Mouse (Mus musculus) c-Kit-negative CD71-positive TER-119-positive erythroid progenitor cells, embryonic 14.5 days (primary cell): ENCODE results near the gene Prkn.
A peak's percentile ranks its signal among the peaks of the same experiment; 100 is the strongest.

Source experiments
- DNase-seq: peaks from one replicate; pipeline ENCODE4 v3.0.0-alpha.2; 2013; ENCODE audit warnings: low read depth, low spot score

The Prkn gene

DNA sequence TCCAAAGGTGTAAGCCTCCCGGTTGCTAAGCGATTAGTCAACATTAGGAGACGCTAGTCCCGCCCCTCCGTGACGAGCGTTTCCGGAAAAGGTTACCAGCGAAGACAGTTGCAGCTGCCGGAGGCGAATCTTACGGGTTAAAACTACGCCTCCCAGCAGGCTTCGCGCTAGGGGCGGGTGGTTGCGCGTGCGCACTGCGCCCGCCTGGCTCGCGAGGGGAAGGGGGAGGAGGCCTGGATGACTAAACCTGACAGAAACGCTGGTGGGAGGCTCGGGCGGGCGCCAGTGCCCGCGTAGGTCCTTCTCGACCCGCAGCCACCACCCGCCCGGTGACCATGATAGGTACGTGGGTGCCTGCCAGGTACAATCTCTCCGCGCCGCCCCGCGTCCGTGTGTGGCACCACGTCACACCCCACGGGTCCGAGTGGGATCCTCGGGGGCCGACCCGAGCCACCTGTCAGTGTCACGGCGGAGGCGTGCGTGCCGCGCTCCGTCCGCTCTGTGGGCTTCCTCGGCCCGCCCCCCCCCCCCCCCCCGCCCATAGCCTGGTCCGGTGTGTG lies at the start of gene Prkn, which contains the start of gene Pacrg:
Prkn (plus strand) TSS at position 237 of the 560 bp plus-strand sequence.
Pacrg (minus strand) TSS at position 164 of the 560 bp plus-strand sequence.
- DNase-seq: peak; percentile 72

DNA sequence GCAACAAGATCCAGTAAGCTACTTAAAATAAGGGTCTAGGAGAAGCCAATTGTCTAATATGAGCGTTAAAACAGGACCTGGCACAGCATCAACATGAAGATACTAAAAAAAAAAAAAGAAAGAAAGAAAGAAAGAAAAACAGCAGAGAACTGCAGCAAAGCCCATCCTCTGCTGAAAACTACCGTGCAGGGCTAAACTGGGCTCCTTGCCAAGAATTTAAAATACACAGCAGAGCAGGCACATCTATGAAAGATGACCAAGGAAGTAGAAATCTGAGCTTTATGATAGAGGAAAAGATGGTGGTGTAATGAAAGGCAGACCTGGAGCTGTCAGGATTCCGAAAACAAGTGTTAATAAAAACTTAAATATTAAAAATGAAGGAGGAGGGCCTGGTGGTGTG lies 48.5 kb upstream of the Prkn start:
- no peak for DNase-seq

DNA sequence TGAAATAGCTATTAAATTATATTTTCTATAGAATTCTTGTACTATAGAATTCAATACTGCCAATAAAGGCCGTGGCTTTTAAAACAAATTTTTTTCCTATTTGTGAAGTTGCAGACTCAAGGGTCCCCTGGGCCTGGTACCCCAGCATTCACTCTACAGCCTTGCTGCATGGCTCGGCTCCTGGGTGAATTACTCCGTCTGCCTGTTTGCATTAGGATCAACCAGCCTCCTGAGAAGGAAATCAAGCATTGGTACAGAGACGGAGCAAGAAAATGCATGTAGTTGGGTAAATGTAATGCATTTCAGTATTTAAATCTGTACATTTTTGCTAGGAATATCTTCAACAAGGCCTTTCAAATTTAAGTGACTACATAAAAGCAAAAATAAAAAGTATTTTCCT lies 33.5 kb upstream of the Prkn start:
- no peak for DNase-seq

DNA sequence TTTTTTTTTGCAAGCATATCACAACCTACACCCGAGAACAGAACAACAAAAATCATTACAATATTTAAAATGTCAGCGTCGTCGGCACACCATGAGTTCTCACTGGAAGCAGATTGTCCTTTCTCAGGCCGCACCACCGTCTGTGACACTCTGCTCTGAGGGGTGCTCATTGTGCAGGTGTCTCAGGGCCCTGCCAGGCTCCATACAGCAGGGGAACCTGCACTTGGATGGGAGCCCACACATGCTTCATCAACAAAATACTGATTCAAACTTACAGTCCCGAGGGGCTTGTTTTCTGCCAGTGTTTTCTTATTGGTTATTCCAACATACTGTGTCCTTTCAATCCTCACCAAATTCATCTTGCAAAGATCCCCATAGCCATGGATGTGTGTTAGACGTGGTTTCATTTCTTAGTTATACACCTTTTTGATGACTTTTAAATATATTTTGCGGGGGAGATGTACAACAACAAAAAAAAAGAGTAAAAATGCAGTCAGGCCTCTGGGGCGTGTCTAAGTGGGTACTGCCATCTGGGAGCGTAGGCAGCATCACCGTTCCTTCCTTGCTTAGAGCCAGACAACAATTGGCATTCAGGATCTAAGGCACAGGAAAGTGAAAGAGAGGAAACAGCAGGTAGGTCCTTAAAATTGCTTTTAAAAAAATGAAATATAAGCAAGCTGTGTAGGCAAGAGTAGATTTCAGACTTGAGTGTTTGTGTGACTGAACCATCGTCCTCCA lies 32.8 kb upstream of the Prkn start:
- DNase-seq: no peak

DNA sequence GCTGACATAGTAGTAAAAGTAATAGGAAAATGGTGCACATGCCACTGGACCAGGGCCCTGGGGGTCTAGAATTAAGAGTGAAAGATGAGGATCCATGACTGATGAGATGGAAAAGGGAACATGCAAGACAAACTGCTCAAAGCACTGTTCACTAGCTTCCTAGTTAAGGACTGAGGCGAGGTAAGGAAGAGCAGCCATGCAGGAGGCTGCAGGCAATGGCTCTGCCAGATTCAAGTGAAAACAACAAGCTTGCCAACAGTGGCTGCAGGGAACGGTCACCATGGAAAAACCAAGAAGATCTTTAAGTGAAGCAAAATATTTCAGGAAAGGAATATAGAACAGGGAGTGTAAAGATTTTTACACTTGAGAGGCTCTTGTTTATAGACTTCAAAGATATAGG lies 31.6 kb upstream of the Prkn start:
- no peak for DNase-seq

DNA sequence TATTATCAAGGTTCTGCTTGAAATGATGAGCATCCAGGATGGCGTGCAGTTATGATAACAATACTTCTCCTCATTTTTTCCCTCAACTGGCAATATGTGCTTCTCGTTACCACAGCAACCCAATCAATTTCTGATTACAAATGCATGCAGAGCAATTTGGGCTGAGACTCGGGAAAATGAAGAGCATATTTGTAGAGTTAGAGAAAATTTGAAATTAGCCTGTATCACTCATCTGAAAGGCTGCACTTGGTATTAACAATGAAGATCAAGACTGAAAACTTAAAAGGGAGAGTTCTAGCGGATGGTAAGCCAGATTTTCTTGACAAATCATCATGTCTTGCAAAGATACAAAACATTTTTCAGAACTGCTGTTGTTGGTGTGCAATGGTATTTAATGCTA lies 21.2 kb upstream of the Prkn start:
- no peak for DNase-seq

DNA sequence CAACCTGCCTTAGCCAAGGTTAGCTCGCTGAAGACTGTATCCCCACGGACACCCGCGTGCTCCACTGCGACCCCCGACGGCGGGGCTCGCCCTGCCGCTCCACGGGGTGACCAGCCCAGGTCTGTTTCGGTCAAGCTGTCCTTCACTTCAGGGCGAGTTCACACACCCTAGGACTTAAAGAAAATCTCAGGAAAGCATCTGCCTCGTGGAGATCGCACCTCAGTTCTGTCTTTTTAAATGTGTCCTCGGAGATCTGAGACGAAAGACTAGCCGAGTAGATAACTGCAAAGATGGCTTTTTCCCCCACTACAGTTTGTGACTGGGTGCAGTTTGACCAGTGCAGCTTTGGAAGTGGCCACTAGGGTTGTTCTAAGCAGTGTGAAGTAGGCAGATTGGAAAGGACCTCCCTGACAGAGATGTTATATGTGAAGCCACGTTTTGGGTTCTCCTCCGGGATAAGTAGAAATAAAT lies 582 bp downstream of the Prkn start:
- DNase-seq: no peak

DNA sequence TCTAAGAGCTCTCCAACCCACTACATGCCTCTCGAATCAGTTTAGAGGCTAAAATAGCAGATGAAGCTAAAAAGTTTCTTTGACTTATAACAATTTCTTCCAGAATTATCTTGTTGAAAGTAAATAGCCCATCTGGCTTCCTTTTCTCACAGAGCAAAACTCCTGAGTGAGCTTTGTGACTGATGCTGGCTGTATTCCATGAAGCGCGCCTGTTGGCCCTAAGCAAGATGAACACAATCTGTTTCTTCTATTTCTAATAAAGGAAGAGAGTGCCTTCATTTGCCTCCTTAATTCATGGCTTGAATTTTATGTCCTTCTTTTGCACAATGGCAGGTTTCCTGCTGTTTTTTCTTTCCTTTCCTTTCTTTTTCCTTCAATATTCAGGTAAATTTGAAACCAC lies 14.0 kb downstream of the Prkn start:
- no peak for DNase-seq

DNA sequence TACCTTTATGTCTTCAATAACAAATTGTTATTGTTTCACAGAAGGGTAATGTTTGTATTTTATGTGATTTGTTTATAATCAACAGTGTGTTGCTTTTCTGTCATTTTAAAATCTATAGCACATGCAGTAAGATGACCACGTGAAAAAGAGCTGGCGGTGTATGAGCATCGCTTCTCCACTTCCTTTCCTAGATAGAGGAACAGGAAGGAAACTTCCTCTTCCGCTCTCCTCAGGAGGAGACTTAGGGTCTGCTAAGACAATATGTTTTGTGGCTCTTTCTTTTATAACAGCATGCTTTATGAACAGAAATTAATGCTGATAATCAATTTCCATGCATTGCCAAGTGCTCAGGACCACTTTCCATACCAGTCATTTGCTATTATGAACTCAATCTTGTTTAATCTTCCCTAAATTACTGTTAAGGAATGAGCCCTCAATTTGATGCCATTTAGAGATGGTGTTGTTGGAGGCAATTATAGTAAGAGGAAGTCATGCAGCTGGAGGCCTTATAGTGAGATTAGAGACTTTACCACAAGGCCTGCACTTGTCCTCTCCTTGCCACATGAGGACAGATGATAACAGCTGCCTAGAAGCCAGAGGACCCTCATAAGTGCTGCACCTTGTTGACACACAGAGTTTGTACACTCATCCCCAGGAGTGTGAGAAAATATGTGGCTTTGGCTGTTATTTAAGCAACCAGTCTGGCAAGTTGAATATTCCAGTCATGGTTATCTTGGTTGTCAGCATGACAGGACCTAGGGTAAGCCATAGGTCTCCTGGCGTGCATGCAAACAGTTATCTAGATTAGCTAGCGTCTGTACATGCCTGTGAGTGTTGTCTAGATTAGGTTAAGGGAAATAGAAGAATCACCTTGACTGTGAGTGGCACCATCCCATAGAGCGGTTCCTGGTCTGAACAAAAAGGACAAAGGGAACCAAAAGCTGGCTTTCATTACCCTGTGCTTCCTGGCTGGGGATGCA lies 34.3 kb downstream of the Prkn start:
- no peak for DNase-seq

DNA sequence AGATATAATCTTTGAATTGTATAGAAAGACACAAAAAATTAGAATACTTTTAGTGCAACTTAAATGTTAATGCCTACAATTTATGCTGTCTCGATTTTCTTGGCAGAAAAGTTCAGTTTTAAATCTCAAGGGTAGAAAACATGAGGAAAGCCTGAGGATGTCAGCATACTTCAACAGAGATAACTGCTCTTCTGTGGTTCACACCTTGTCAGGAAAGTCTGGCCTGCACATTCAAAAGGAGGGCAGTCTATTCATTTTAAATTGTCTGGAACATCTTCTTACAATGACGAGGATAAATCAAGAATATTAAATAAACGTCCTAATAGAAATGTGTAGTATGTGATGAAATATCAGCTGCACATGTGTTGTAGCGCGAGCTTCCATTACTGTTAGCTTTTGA lies 38.8 kb downstream of the Prkn start:
- DNase-seq: no peak

DNA sequence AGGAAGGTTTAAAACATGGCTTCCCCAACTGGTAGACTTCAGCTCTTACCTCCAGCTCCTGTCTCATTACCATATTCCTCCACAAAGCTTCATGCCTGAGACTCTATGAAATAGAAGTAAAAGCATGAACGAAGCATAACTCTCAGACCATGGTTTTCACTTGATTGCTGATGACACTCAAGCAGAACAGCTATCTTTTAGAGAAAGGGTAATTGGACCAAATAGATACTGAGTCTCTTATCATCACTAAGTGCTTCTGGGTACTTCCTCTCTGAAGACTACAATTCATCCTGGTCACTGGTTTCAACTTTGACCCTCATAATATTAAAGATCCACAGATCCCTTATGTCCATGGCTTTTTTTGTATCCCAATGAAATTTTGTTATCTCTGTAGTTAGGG lies 42.1 kb downstream of the Prkn start:
- DNase-seq: no peak

DNA sequence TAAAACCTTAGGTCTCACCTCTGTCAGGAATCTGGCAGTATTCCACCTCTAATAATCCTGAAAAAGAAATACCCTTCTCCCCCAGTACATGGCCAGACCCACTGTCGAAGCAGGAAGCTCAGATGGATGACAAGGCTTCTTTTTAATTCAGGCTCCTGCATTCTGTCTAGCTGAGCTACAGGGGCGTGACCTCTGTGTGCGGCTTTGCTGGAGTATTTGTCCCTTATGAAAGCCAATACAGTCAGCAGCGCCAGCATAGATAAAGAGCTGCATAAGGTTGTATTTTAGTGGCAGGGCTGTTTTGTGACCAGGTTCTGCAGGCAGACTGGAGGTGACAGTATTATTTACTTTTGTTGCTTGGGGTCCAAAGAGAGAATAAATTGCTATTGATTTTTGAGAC lies 47.7 kb downstream of the Prkn start:
- no peak for DNase-seq

DNA sequence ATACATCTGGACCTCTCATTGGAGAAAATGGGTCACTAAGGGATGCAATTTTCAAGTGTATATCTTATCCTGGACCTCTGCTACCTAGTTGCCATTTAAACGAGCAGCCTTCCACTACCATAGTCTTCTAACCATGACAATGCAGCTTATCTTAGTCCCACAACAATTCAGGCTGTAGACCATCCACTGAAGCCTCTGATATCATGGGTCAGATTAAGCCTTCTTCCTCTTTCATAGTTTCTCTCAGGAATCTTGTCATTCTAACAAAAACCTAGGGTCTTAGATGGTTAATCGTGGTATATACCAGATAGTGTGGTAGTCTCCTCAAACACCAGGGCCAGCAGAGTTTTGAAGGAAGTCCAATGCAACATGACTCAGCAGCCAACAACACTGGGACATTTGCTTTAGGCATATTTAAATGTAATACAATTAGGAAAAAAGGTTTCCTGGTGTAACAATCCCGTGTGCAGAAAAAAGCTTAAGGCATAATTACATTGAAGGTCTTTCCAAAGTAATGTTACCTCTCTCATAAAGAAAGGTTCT lies 61.6 kb downstream of the Prkn start:
- no peak for DNase-seq

DNA sequence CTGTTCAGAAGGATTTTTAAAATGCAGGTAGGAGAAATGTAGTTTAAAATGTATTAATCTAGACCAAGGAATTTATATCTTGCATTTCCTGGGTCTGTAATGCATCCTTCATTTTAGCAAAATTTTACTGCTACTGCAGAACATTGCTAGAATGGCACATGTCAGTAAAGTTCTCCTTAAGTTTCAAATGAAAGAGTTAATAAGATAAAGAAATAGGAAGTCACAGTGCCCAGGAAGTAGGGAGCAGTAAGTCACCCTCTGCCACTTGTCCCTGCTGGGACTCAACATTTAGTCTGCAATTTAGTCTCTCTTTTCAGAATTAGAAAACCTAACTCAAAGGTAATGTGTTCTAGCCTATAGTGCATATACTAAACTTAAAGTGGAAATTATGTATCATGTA lies 96.5 kb downstream of the Prkn start:
- DNase-seq: no peak

DNA sequence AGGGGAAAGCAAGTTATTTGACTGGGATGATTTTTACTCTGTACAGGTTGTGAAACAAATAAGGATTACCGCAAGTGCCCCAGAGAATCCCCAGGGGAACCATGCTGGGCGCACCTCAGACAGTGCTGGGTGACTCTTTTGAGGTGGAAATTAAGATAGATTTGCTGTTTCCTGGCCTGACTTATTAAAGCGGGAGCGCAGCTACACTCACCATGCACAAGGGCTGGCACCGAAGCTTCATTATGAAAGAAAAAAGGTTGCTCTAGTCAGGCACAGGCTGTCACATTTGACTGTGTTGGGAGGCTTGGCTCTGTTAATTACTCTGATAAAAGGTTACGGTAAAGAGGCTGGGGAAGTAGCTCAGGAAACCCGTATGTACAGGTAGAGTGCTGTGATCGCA lies 97.7 kb downstream of the Prkn start:
- DNase-seq: no peak

DNA sequence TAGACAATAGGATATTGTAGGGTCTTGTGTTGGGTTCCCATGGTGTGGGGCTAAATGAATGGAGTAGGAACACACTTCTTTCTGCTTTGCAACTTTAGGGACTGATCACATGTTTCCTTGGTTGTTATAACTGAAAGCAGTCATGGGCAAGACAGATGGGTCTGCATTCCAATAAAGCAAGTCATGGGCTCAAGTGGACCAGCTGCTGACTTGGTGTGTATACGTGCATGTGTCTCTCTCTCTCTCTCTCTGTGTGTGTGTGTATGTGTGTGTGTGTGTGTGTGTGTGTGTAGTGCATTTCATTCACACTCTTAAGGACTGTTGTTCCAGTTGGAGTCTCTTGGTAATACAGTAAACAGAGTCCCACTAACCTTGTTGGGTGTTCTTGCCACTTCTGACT lies 98.6 kb downstream of the Prkn start:
- no peak for DNase-seq

DNA sequence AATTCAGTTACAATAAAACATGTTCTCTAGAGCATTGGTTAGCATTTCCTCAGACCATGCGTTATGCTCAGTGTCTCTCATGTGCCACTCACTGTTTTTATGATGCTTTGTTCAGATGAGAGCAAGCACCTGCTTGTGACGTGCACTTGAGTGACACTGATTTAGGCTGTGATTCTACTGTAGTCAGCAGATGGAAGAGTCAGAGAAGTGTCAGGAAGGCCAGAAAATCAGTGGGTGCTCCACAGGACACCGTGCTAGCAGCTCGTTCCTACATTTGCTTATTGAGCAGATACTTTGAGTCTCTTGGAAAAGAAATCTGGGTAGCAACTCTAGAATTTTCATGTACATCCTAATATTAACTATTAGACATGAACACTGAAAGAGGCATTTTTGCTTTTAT lies 106.4 kb downstream of the Prkn start:
- no peak for DNase-seq

DNA sequence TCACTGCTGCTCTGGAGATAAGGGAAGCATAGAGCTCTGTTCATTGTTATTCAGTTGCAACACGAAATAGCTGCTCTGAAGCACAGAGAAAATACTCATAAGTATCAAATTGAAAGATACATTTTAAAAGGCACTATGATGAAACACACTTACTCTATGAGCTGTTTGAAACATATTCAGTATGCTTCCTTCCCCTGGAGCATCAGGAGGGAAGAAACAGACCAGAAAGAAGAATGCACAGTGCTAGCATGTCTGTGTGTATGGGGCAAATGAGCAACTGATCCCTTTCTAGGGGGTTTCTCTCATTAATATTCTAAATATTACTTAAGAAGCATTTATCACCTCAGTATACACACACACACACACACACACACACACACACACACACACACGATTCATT lies 107.4 kb downstream of the Prkn start:
- no peak for DNase-seq

DNA sequence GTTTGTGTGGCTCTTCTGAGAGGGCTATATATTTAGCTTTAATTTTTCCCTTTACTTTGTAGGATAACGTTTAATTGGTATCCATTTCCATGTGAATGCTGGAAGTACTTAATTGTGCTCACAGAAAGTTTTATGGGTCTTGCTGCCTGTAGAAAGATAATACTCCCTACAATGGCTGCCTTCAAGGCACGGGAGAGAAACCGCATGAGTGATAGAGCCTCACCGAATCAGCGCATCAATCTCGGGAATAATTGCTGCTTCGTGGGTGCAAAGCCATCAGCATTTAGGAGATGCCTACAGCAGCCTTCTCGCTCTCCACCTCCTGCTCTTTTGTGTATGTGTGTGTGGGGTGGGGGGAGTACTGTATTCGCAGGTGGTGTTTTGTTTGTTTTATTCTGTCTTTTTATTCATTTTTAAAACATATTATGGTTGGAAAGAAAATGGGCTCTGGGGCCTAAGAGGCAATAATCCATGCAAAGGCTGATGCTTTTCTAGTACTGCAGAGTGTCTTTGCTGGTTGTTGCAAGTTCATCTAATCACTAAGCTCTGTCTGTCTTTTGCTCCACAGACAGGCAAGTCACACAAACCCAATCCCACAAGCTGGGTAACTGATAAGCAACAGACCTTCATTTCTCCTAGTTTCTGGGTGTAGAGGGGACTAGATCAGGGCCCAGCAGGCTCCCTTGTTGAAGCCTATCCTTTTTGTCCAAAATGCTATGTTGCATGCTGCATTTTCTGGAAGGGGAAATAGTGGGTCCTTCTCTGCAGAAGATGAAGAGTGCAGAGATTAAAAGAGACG lies 119.1 kb downstream of the Prkn start:
- no peak for DNase-seq

DNA sequence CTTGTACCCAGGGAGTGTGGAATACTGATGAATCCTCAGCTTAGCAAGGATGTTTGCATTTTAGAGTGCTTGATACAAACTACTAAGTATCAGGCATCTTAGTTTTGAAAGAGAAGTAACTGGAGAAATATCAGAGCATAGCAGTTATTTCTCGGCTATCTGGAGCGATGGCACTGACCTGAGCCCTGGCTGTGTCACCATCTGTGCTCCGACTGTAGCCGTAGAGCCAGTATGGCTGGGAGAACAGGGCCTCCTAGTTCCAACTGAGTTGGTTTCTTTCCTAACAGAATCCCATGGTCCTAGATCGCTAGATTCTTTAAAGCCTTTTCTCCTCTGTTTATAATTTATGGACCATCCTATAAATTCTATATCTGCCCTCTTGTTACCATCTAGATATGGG lies 122.0 kb downstream of the Prkn start:
- DNase-seq: no peak

DNA sequence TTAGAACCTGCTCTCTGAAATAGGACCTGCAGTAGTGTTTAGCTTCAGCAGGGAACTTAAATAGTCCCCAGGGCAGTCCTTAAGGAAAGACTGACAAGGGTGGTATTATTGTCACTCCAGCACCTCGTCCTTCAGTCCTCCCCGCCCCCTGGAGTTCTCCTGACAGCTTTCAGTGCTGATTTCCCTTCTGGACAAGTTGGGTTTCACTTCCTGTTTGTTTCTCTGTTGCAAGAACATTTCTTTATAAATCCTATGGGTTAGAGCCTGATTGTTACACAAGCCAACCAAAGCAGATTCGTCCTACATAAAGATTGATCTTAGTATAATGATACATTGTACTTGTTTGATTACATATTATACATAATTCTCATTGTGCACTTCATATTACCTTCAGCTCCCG lies 142.0 kb downstream of the Prkn start:
- no peak for DNase-seq
